In genomic region chr13:23431351-23431771, GRCm38 (mm10) we compare ENCODE assay signal across 8 mouse cellular contexts. TPM values are rescaled to one million over a fixed set of nuclear protein-coding genes. Genes with fewer than 3 reads are reported as not detected.
A peak's percentile ranks its signal among the peaks of the same experiment; 100 is the strongest.
DNase-seq lines count a peak whose midpoint lies in the region; ATAC-seq and TF ChIP-seq lines count a peak whose summit lies in the region.

No protein-coding gene starts in this region.

- no peak for TF ChIP-seq CTCF in left cerebral cortex, adult 2 months (IDR thresholded peaks at IDR 0.05)

- H3K79me2 ChIP-seq in macrophage (ENCODE audit: inconsistent target) = no peaks in the 10 kb centered on the region

- H3K36me3 ChIP-seq in hindbrain, embryonic 15.5 days = no peaks in the 10 kb centered on the region
- no peaks in the 10 kb centered on the region for H3K36me3 ChIP-seq in macrophage (ENCODE audit: inconsistent target)

- no peaks in the 10 kb centered on the region for H3K27me3 ChIP-seq in hindbrain, embryonic 15.5 days

- peak overlapping the region; percentile 77 for H3K4me3 ChIP-seq in hindbrain, embryonic 15.5 days
- peak overlapping the region; percentile 50 for H3K4me3 ChIP-seq in left cerebral cortex, adult 2 months
- H3K4me3 ChIP-seq in macrophage (ENCODE audit: inconsistent target) = peak overlapping the region; percentile 61

- intact Hi-C loops in left cerebral cortex, adult 2 months (cut with DNase I) = loop anchor here (5.0 to 10.0 kb wide), 4 partner anchors 253 to 1489 kb away; partner anchors contain the start of genes Hist1h2ac, Hist1h2bb, Hist1h2bc and Hist1h3c

- peak; percentile 86 for DNase-seq in T-cell, adult 2 months (ENCODE audit: low spot score)
- peak; percentile 78 to 85 for DNase-seq in cerebellum, postnatal 36 days
- DNase-seq in gastrocnemius, adult 18-20 months (ENCODE audit: low spot score) = peak; percentile 79
- peak; percentile 84 to 86 for DNase-seq in left cerebral cortex, adult 2 months (ENCODE audit: extremely low spot score in 1 of 2, low spot score in 2 of 2)
- peak; percentile 81 for DNase-seq in retina, postnatal 7 days (ENCODE audit: low read depth, low spot score)
- peak; percentile 71 to 78 for DNase-seq in urinary bladder, postnatal 36 days (ENCODE audit: low spot score in 2 of 2)

- peak overlapping the region; percentile 88 for H3K27ac ChIP-seq in hindbrain, embryonic 15.5 days (replicated peaks)
- peak overlapping the region; percentile 62; the same call in 1 of the 2 replicates for H3K27ac ChIP-seq in left cerebral cortex, adult 2 months
- H3K27ac ChIP-seq in macrophage = peak overlapping the region; percentile 55

- peak; percentile 83 for ATAC-seq in hindbrain, embryonic 15.5 days (ENCODE audit: low FRiP score, low read depth)

- H3K4me2 ChIP-seq in hindbrain, embryonic 15.5 days = peak overlapping the region; percentile 63

- H3K9me3 ChIP-seq in hindbrain, embryonic 15.5 days = no peaks in the 10 kb centered on the region

- peak overlapping the region; percentile 34 for H3K9ac ChIP-seq in hindbrain, embryonic 15.5 days

- peaks cover 37% of the 10 kb centered on the region for H3K4me1 ChIP-seq in hindbrain, embryonic 15.5 days (replicated peaks)

- under 1% methylated on average over 15 of the region's 15 CpGs for whole genome bisulfite sequencing in hindbrain, embryonic 15.5 days
- 1% methylated on average over 15 of the region's 15 CpGs for WGBS in macrophage (ENCODE audit: missing documents)

RNA-seq across cellular contexts. Expression of gene Abt1, which starts 7.7 kb away (rescaled TPM):
- total RNA-seq in gastrocnemius, adult 18-20 months (2021) = 1 to 10 TPM; 3.8 to 4.2 TPM
- polyA plus RNA-seq in hindbrain, embryonic 15.5 days (2015; fragmentation: Nextera tagmentation; extraction: Ambion mirVana) = 8.8 and 9.1 TPM in 2 replicates
- total RNA-seq in left cerebral cortex, adult 2 months (2021) = 1 to 10 TPM; 8.9 to 9.8 TPM
- total RNA-seq in macrophage (2018; cell fraction: chromatin; rRNA removed) = 1 to 10 TPM in 20 of 26 experiments, under 1 TPM in 6; 0.46 to 3.6 (median 1.9) TPM
- total RNA-seq in macrophage (2018; cell fraction: cytosol; rRNA removed) = 1 to 10 TPM; 1.9 to 4.1 (median 3.4) TPM
- 1 to 10 TPM in 24 of 26 experiments, under 1 TPM in 2; 0.59 to 4.0 (median 2.2) TPM for total RNA-seq in macrophage (2018; cell fraction: nucleus; rRNA removed)
- polyA plus RNA-seq in macrophage (2018) = 3.5 to 4.4 TPM (median 3.7 TPM) in 3 replicates

RNA-seq across cellular contexts. Expression of gene Btn1a1, which starts 34.3 kb away (rescaled TPM):
- total RNA-seq in gastrocnemius, adult 18-20 months (2021) = not detected
- 0.17 TPM in 1 of 2 replicates, not detected in the other for polyA plus RNA-seq in hindbrain, embryonic 15.5 days (2015; fragmentation: Nextera tagmentation; extraction: Ambion mirVana)
- total RNA-seq in left cerebral cortex, adult 2 months (2021) = not detected
- not detected for total RNA-seq in macrophage (2018; cell fraction: chromatin; rRNA removed)
- total RNA-seq in macrophage (2018; cell fraction: cytosol; rRNA removed) = not detected
- total RNA-seq in macrophage (2018; cell fraction: nucleus; rRNA removed) = not detected
- polyA plus RNA-seq in macrophage (2018) = not detected in 3 replicates

RNA-seq across cellular contexts. Expression of gene Btn2a2, which starts 57.3 kb away (rescaled TPM):
- total RNA-seq in gastrocnemius, adult 18-20 months (2021) = not detected
- polyA plus RNA-seq in hindbrain, embryonic 15.5 days (2015; fragmentation: Nextera tagmentation; extraction: Ambion mirVana) = 0.06 and 0.08 TPM in 2 replicates
- 1 to 10 TPM in 1 of 2 experiments, under 1 TPM in 1; 0.65 to 1.4 TPM for total RNA-seq in left cerebral cortex, adult 2 months (2021)
- not detected for total RNA-seq in macrophage (2018; cell fraction: chromatin; rRNA removed)
- not detected for total RNA-seq in macrophage (2018; cell fraction: cytosol; rRNA removed)
- total RNA-seq in macrophage (2018; cell fraction: nucleus; rRNA removed) = not detected
- polyA plus RNA-seq in macrophage (2018) = not detected in 3 replicates

Comparison
In these comparisons a context has a peak if more than half of its experiments do, and no peak if none do; other contexts are left out.
1. Peak in every context shown above with its lines: DNase-seq, ATAC-seq, H3K4me3 ChIP-seq and H3K27ac ChIP-seq.